In the genomic region with DNA sequence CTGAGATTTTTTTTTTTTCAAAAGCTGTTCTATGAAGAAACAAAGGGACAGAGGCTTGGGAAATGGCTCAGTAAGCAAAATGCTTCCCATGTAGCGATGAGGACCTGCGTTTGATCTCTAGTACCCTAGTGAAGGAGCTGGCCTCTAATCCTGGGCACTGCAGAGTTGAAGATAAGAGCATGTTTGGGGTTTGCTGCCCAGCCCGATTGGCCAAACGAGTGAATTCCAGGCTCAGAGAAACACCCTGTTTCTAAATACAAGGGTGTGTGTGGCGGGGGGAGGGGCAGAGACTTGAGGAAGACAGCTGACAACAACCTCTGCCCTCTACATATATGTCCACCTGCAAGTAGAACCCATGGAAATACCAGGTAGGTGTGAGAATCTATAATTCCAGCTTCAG, we compare ENCODE assay signal across 26 mouse cellular contexts. TPM values are rescaled to one million over a fixed set of nuclear protein-coding genes. Genes with fewer than 3 reads are reported as not detected.
DNase-seq lines count a peak whose midpoint lies in the region; ATAC-seq and TF ChIP-seq lines count a peak whose summit lies in the region.
"Had no signal": no experiment of that assay in that cellular context is flagged by ENCODE, and none has a peak within 500 bp of the region (broad histone marks: within the 10 kb centered on the region; RNA-seq: fewer than 3 reads in every experiment).

No protein-coding gene starts in this region.

- no peaks in the 10 kb centered on the region for H3K9me3 ChIP-seq in heart, embryonic 10.5 days
- no peaks in the 10 kb centered on the region for H3K9me3 ChIP-seq in liver, embryonic 14.5 days (ENCODE audit: control insufficient read depth, low read length)
- no peaks in the 10 kb centered on the region for H3K9me3 ChIP-seq in embryonic facial prominence, embryonic 10.5 days
- H3K9me3 ChIP-seq: limb, embryonic 10.5 days; megakaryocyte, embryonic 14.5 days; neural tube, embryonic 13.5 days had no signal

- no peaks in the 10 kb centered on the region for H3K27me3 ChIP-seq in heart, embryonic 10.5 days (ENCODE audit: insufficient read depth, poor library complexity, severe bottlenecking)
- H3K27me3 ChIP-seq in liver, embryonic 14.5 days (ENCODE audit: control insufficient read depth, insufficient read depth, low read length), result no peaks in the 10 kb centered on the region
- peaks cover 11% of the 10 kb centered on the region; the same call in 1 of the 2 replicates for H3K27me3 ChIP-seq in embryonic facial prominence, embryonic 10.5 days (replicated peaks; ENCODE audit: low read depth, poor library complexity, severe bottlenecking)
- H3K27me3 ChIP-seq: neural tube, embryonic 13.5 days had no signal

- peak overlapping the region; percentile 38; the same call in 1 of the 2 replicates for H3K27ac ChIP-seq in heart, embryonic 10.5 days
- no peak overlapping the region for H3K27ac ChIP-seq in liver, embryonic 14.5 days
- no peak overlapping the region for H3K27ac ChIP-seq in embryonic facial prominence, embryonic 10.5 days (replicated peaks)
- H3K27ac ChIP-seq: heart, adult 2 months; hindbrain, embryonic 14.5 days; limb, embryonic 10.5 days; neural tube, embryonic 13.5 days had no signal

- no peak for TF ChIP-seq POLR2A in lung, adult 2 months (IDR thresholded peaks at IDR 0.05; ENCODE audit: borderline replicate concordance, extremely low read depth, low read depth, low read length)

- TF ChIP-seq CTCF in lung, adult 2 months (IDR thresholded peaks at IDR 0.05; ENCODE audit: insufficient read depth, low read length), result no peak
- TF ChIP-seq CTCF in liver, embryonic 14.5 days (IDR thresholded peaks at IDR 0.05; ENCODE audit: low read depth), result no peak

- ATAC-seq in liver, embryonic 14.5 days (ENCODE audit: insufficient read depth), result peak; percentile 28; the same call in 1 of the 2 replicates
- peak; percentile 82 for ATAC-seq in megakaryocyte-erythroid progenitor cell, adult 5-6 weeks (replicated peaks; ENCODE audit: low FRiP score, low TSS enrichment, poor library complexity, severe bottlenecking)
- ATAC-seq: forebrain, postnatal 0 days; inflammation-experienced regulatory T-cells, adult 6 months; midbrain, embryonic 16.5 days had no signal

- TF ChIP-seq EP300 in liver, embryonic 14.5 days (IDR thresholded peaks at IDR 0.05; ENCODE audit: low read depth), result no peak

- no peak overlapping the region for H3K4me2 ChIP-seq in liver, embryonic 14.5 days (ENCODE audit: low read depth)
- H3K4me2 ChIP-seq: hindbrain, embryonic 14.5 days; neural tube, embryonic 13.5 days had no signal

- DNase-seq in heart, embryonic 10.5 days (ENCODE audit: low spot score), result no peak
- no peak for DNase-seq in heart, adult 9 months (ENCODE audit: low spot score in 2 of 2)
- DNase-seq in lung, adult 18-20 months, result peak; percentile 20 to 37
- DNase-seq in lung, adult 2 months, result no peak
- DNase-seq in liver, embryonic 14.5 days (ENCODE audit: low read depth in 3 of 3, low spot score in 3 of 3), result no peak
- DNase-seq in embryonic facial prominence, embryonic 10.5 days (ENCODE audit: low spot score), result no peak
- no peak for DNase-seq in embryo, embryonic 11 days
- DNase-seq: adrenal gland, postnatal 25 days; cerebellum, adult 9-10 months; forebrain, postnatal 0 days; gastrocnemius, postnatal 14 days; heart, adult 2 months; kidney, adult 8-10 months; kidney, postnatal 14 days; retina, postnatal 1 day; right cerebral cortex, postnatal 25 days; spleen, adult 18-20 months; thymus, postnatal 14 days had no signal

- H3K4me3 ChIP-seq in heart, embryonic 10.5 days, result no peak overlapping the region
- H3K4me3 ChIP-seq in lung, adult 2 months (replicated peaks; ENCODE audit: extremely low read depth, low read depth, low read length), result no peak overlapping the region
- H3K4me3 ChIP-seq in liver, embryonic 14.5 days (ENCODE audit: insufficient read depth in 1 of 2, low read depth in 2 of 2, low read length in 2 of 2), result no peak overlapping the region
- no peak overlapping the region for H3K4me3 ChIP-seq in embryonic facial prominence, embryonic 10.5 days
- H3K4me3 ChIP-seq: heart, adult 2 months; limb, embryonic 10.5 days; megakaryocyte, embryonic 14.5 days; myocyte; neural tube, embryonic 13.5 days had no signal

- no peaks in the 10 kb centered on the region for H3K36me3 ChIP-seq in heart, embryonic 10.5 days
- no peaks in the 10 kb centered on the region for H3K36me3 ChIP-seq in liver, embryonic 14.5 days (replicated peaks; ENCODE audit: control insufficient read depth, insufficient read depth, low read depth)
- H3K36me3 ChIP-seq in embryonic facial prominence, embryonic 10.5 days (replicated peaks), result no peaks in the 10 kb centered on the region
- H3K36me3 ChIP-seq: limb, embryonic 10.5 days; neural tube, embryonic 13.5 days had no signal

- 26% methylated on average over 5 of the region's 5 CpGs for WGBS in heart, embryonic 10.5 days
- WGBS in lung, adult 2 months, result 56% methylated on average over 5 of the region's 5 CpGs
- 13% methylated on average over 5 of the region's 5 CpGs for WGBS in liver, embryonic 14.5 days (ENCODE audit: insufficient replicate concordance)
- 72% methylated on average over 5 of the region's 5 CpGs for WGBS in embryonic facial prominence, embryonic 10.5 days

- H3K9ac ChIP-seq in liver, embryonic 14.5 days (replicated peaks), result no peak overlapping the region
- H3K9ac ChIP-seq: forebrain, postnatal 0 days; hindbrain, embryonic 14.5 days; neural tube, embryonic 13.5 days had no signal

- peaks cover 43% of the 10 kb centered on the region for H3K4me1 ChIP-seq in heart, embryonic 10.5 days
- H3K4me1 ChIP-seq in lung, adult 2 months (ENCODE audit: control insufficient read depth, insufficient read depth, low read length), result peaks cover 7% of the 10 kb centered on the region; the same call in 1 of the 2 replicates
- peaks cover 5 to 14% of the 10 kb centered on the region in 2 experiments; a peak in 3 of 4 replicates for H3K4me1 ChIP-seq in liver, embryonic 14.5 days (replicated peaks; ENCODE audit: control insufficient read depth in 2 of 2, insufficient read depth in 2 of 2, low read length in 1 of 2)
- peaks cover 25% of the 10 kb centered on the region for H3K4me1 ChIP-seq in embryonic facial prominence, embryonic 10.5 days
- H3K4me1 ChIP-seq: neural tube, embryonic 13.5 days had no signal

RNA-seq across cellular contexts. Expression of a gene that starts 23.9 kb away (rescaled TPM):
- polyA plus RNA-seq in heart, embryonic 10.5 days (2016; fragmentation: Nextera tagmentation; extraction: Ambion mirVana), result 6.7 and 7.0 TPM in 2 replicates
- polyA plus RNA-seq in lung, adult 2 months (2012; rRNA removed), result 7.4 and 8.4 TPM in 2 replicates
- polyA plus RNA-seq in liver, embryonic 14.5 days (2012; rRNA removed), result 1.5 and 2.4 TPM in 2 replicates
- polyA plus RNA-seq in liver, embryonic 14.5 days (2014; fragmentation: Nextera tagmentation; extraction: Ambion mirVana), result 2.7 and 3.4 TPM in 2 replicates
- total RNA-seq in megakaryocyte-erythroid progenitor cell, adult 5-6 weeks (2014; fragmentation: Nextera tagmentation), result 17.9 and 23.3 TPM in 2 replicates
- total RNA-seq in megakaryocyte-erythroid progenitor cell, adult 5-6 weeks (2017), result 25.8 and 43.1 TPM in 2 replicates
- polyA plus RNA-seq in embryonic facial prominence, embryonic 10.5 days (2016; fragmentation: Nextera tagmentation; extraction: Ambion mirVana), result 13.8 and 14.5 TPM in 2 replicates

Comparison
In these comparisons a context has a peak if more than half of its experiments do, and no peak if none do; other contexts are left out.
1. DNase-seq: peak in lung, adult 18-20 months (2 of 2); none in heart, embryonic 10.5 days (single experiment), heart, adult 9 months (0 of 2), lung, adult 2 months (single experiment), liver, embryonic 14.5 days (0 of 3), embryonic facial prominence, embryonic 10.5 days (single experiment) and embryo, embryonic 11 days (single experiment).